Mouse (Mus musculus) thymus, postnatal 4 days (tissue): ENCODE data around the gene Zfp362.

Experiments used
- DNase-seq: peaks from one replicate; pipeline ENCODE4 v3.0.0; 2021

The Zfp362 gene

GRCm38 (mm10) chr4:128806043-128806826 is at the start of gene Zfp362:
TSS of gene Zfp362 (minus strand) at chr4:128806045.
- peak; percentile 84 for DNase-seq

- DNase-seq, result no peak
Measured at GRCm38 (mm10) chr4:128855613-128856040, 49.8 kb upstream of the Zfp362 start.

GRCm38 (mm10) chr4:128853117-128853516 is 47.3 kb upstream of the Zfp362 start:
- DNase-seq, result no peak

- DNase-seq, result no peak
Measured at GRCm38 (mm10) chr4:128852266-128852887, 46.5 kb upstream of the Zfp362 start.

GRCm38 (mm10) chr4:128849686-128850085 is 43.8 kb upstream of the Zfp362 start:
- no peak for DNase-seq

- no peak for DNase-seq
Measured at GRCm38 (mm10) chr4:128848961-128849360, 43.1 kb upstream of the Zfp362 start.

GRCm38 (mm10) chr4:128845367-128845973 is 39.6 kb upstream of the Zfp362 start:
- no peak for DNase-seq

- no peak for DNase-seq
Measured at GRCm38 (mm10) chr4:128844566-128844965, 38.7 kb upstream of the Zfp362 start.

- DNase-seq, result no peak
Measured at GRCm38 (mm10) chr4:128841259-128841658, 35.4 kb upstream of the Zfp362 start.

GRCm38 (mm10) chr4:128839811-128840738 is 34.2 kb upstream of the Zfp362 start:
- no peak for DNase-seq

- no peak for DNase-seq
Measured at GRCm38 (mm10) chr4:128838202-128838601, 32.4 kb upstream of the Zfp362 start.

- no peak for DNase-seq
Measured at GRCm38 (mm10) chr4:128824131-128824530, 18.3 kb upstream of the Zfp362 start.

GRCm38 (mm10) chr4:128820568-128820967 is 14.7 kb upstream of the Zfp362 start:
- DNase-seq, result no peak

GRCm38 (mm10) chr4:128817011-128817410 is 11.2 kb upstream of the Zfp362 start:
- no peak for DNase-seq

GRCm38 (mm10) chr4:128811382-128812056 is 5.7 kb upstream of the Zfp362 start:
- DNase-seq, result peak; percentile 67

GRCm38 (mm10) chr4:128806827-128807179 is 958 bp upstream of the Zfp362 start:
- DNase-seq, result peak; percentile 61

- peak; percentile 60 for DNase-seq
Measured at GRCm38 (mm10) chr4:128805150-128806042, 449 bp downstream of the Zfp362 start.

GRCm38 (mm10) chr4:128804426-128805149 is 1.3 kb downstream of the Zfp362 start:
- peak; percentile 45 for DNase-seq

- DNase-seq, result no peak
Measured at GRCm38 (mm10) chr4:128803569-128803968, 2.3 kb downstream of the Zfp362 start.

GRCm38 (mm10) chr4:128801675-128802465 is 4.0 kb downstream of the Zfp362 start:
- DNase-seq, result no peak
